Mouse (Mus musculus) spleen, postnatal 14 days (tissue): ENCODE measurements around the gene Atp13a3.
"Not testable (repeated sequence)": the region's sequence is repeated elsewhere in the genome, so short reads cannot be mapped to it uniquely, and the experiment has no call there.

Experiments used
- DNase-seq, 2 experiments: peaks; one replicate each; pipeline ENCODE4 v3.0.0; 2021 to 2022; ENCODE audit warnings: low spot score in 2 of 2

Gene Atp13a3

DNA sequence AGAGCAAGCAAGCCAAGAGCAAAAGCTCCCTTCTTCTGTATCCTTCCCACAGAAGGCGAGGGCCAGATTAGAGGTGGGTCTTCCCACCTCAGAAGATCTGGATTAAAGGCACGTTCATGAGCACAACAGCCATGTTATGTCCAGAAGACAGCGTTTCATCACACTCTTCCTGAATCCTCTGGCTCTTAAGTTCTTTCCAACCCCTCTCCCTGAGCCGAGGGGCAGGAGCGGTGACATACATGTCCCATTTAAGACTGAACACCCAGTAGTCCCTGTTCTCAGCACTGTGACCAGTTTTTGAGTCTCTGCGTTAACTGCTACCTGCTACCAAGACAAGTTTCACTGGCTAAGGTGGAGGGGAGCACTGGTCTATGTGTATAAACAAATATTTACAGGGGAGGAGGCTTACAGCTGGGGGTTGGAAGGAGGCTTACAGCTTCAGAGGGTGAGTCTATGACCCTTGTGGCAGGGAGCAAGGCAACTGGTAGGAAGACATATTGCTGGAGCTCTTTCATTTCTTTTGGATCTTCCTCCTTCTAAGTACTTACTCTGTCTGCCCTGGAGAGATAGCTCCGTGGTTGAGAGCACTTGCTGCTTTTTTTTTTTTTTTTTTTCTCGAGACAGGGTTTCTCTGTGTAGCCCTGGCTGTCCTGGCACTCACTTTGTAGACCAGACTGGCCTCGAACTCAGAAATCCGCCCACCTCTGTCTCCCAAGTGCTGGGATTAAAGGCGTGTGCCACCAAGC lies at the start of gene Atp13a3:
Atp13a3 (minus strand) TSS at position 51 of the 746 bp plus-strand sequence.
- no peak for DNase-seq

- DNase-seq, result no peak
Observed at GRCm38 (mm10) chr16:30453213-30453975, 47.6 kb upstream of the Atp13a3 start.

GRCm38 (mm10) chr16:30451174-30451573 lies 45.4 kb upstream of the Atp13a3 start:
- not testable (repeated sequence) for DNase-seq

DNA sequence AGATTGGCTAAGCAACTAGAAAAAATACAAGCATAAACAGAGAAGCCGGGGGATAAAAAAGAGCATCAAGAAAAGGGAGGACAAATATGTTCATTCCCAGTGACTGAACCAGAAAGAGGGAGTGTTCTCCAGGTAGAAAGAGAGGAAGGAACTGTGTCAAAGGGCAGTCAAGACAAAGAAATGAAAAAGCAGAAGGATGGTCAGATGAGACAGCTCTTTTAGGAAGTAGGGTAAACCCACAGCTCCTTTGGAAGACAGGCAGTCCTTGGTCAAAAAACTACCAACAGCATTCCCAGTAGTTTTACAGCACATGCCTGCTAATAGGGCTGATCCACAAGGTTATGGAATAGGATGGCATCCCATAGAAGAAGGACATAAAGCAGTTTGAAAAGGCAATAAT lies 43.2 kb upstream of the Atp13a3 start:
- DNase-seq, result no peak

- DNase-seq, result no peak
Observed at GRCm38 (mm10) chr16:30448169-30448568, 42.4 kb upstream of the Atp13a3 start.

DNA sequence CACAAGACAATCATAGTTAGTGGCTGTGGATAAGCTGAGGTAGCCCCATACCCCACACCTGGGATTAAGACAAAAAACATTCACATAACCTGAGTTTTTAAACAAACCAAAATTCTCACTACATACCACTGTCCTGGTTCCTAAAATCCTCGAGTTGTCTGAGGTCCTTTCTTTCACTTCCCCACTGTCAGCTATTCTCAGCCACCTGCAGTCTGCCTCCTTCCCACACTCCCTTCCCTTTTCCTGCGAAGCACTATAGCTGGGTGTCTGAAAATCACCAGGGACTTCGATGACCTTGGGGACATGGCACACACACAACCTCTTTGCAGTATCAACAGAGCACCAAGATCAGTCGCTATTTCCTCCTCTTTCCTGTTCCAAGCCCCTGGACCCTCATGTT lies 41.9 kb upstream of the Atp13a3 start:
- no peak for DNase-seq

GRCm38 (mm10) chr16:30443411-30443810 lies 37.6 kb upstream of the Atp13a3 start:
- DNase-seq, result no peak

DNA sequence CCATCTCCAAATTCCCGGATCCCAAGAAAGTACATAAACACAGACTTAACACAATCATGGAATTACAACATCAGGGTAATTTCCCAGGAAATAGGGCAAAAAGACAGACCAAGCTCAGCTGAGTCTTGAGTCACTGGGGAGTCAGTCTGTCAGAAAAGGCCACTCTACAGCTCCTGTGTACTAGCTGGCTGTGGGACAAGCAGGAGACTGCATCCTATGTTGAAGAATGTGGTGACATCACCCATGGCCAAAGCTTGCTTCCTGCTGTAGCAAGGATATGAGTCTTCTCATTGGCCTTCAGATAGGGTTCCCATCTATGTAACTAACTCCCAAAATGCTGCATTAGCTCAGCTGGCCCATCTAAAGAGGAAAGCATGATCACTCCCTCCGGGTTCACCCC lies 36.7 kb upstream of the Atp13a3 start:
- DNase-seq, result no peak

DNA sequence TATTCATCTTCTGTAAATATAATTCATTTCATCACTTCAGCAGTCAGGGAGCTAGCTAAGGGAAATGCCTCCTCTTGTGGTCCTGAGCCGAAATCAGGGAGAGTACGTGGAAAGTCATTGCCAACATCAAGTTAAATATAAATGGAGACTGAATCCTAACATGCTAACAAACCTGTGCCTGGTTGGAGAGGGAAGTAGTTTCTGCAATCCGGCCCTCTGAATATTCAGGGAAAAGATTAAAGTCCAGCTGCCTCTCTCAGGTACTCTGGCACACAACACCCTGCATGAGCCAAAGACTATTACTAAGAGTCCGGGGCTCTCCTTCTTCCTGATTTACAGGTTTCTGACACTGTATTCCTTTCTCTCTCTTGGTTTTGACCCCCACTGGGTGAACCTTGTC lies 35.6 kb upstream of the Atp13a3 start:
- no peak for DNase-seq

DNA sequence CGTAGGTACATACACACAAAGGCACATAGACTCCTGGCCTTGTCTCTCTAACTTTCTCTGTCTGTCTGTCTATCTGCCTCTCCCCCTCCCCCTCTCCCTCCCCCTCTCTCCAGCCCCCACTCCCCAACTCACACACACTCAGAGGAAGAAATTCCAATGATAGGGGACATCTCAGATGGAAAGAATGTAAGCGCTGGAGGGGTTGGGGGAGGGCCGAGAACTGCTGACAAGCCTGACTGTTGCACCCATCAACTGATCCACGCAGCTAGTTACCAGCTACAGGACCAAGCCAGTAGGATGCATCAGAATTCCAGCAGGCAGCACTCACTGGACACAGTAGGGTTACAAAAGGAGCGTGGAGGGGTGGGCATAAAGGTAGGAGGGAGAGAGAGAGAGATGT lies 34.1 kb upstream of the Atp13a3 start:
- no peak for DNase-seq

DNA sequence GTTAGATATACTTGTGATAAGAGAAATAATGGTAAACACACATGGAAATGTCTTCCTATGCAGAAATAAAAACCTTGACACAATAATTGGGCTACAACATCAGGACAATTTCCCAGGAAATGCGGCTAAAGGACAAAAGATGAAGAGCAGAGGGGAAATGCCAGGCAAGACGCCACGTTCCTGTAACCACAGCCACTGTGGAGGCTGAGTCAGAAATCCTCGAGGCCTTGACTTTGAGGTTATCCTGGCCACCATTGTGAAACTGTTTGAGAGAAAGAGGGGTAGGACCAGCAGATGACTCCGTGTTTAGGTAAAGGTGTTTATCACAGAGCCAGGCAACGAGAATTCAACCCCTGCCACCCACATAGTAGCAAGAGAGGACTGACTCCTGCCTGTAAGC lies 33.6 kb upstream of the Atp13a3 start:
- no peak for DNase-seq

GRCm38 (mm10) chr16:30436276-30436675 lies 30.5 kb upstream of the Atp13a3 start:
- no peak for DNase-seq

DNA sequence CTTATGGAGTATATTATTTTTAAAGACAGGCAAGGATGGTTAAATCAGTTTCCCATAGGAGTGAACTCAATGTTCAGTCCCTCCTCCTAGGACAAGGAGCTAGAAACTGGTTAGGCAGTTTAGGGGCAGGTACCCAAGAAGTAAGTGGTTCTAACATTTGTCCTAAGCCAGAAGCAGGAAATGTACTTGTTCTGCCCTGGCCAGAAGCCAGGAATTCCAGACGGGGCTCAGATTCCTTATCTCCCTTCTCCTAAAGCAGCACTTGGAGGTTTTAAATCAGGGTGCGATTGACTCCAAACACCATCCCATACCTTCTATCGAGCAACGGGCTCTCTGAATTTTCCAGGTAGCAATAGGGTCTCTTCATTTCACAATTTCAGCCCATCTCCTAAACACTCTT lies 29.6 kb upstream of the Atp13a3 start:
- DNase-seq, result no peak

DNA sequence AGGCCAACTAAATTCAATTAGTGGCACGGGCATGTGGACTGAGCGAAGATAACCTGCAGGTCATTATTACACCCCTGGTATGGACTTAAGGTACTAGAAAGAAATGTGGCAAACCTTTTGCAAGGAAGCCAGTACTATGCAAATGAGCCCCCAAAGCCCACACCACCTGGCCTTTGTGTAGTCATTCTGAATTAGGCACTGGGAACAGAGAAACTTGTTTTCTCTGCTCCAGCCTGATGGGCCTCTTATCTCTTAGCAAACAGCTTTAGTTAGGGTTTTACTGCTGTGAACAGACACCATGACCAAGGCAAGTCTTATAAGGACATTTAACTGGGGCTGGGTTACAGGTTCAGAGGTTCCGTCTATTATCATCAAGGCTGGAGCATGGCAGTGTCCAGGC lies 27.4 kb upstream of the Atp13a3 start:
- DNase-seq, result no peak

DNA sequence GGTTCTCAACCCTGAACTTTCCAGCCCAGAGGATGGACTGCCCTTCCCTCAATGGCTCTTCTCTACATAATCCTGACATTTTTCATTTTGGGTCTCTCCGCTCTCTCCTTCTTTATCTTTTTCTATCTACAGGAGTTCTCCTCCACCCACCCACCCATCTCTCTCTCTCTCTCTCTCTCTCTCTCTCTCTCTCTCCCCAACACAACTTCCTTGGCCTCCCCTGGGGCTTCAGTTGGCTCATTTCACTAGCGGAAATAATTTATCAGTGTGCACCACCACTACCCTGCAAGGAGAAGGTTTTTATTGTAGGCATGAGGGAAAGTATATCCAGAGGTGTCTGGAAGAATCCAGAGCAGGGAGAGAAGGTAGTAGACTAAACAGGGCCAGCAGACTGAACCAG lies 26.3 kb upstream of the Atp13a3 start:
- DNase-seq, result no peak

DNA sequence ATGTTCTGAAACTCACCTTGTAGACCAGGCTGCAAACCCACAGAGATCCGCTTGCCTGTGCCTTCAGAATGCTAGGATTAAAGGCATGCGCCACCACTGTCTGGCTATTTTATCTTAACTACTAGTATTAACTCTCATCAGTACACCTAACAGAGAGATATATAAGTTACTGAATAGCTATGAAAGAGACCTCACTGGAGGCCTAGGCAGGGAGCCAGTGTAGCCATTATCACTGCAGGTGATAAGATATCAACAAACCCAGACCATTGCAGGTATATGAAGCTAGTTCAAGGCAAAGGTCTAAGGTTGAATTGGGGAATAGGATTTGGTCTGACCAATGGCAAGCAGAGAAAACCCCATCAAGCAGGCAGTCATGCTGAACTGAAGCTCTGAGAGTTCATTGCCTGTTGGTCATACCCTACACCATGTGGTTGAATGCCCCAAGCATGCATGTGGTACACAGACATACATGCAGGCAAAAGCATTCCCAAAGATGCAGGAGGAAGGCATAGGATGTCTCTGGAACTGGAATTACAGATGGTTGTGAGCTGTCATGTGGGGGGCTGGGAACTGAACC lies 24.8 kb upstream of the Atp13a3 start:
- no peak for DNase-seq

- DNase-seq, result no peak
Observed at GRCm38 (mm10) chr16:30428753-30429260, 23.0 kb upstream of the Atp13a3 start.

DNA sequence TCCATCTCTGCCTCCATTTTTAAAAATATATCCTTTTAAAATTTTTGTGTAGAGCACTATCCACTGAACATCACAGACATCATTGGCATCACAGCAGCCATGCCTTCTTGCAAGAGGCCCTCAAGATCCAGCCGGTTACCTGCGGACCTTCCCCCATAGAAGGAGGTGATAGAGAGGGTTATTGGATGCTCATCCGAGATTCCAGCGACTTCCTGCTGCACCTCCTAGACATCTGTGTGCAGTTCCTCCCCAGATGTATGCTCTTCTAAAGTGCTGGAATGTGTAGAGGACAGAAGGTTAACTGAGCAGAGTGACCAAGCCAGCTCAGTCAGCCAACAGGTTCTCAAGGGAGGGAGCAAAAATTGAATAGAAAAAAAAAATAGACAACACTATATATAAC lies 21.7 kb upstream of the Atp13a3 start:
- DNase-seq, result no peak

- DNase-seq, result no peak
Observed at GRCm38 (mm10) chr16:30427003-30427402, 21.2 kb upstream of the Atp13a3 start.

GRCm38 (mm10) chr16:30425980-30426379 lies 20.2 kb upstream of the Atp13a3 start:
- no peak for DNase-seq

DNA sequence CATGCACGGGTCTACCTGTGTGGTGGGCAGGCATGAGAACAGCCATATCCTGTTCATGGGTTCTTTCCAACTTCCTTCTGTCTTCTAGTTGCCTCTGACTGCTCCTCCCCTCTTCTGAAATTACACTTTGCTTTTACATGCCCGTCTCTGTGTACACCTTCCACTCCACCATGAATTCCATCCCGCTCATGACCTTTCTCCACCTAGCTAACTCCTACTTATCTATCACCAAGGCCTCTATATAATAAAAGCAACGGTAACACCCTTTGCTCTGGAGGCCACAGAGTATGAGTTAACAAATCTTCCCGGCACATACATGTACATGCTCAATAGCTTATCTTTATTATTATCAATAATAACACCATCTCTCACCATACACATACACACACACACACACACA lies 18.3 kb upstream of the Atp13a3 start:
- no peak for DNase-seq

GRCm38 (mm10) chr16:30416707-30417106 lies 10.9 kb upstream of the Atp13a3 start:
- no peak for DNase-seq

GRCm38 (mm10) chr16:30416284-30416683 lies 10.5 kb upstream of the Atp13a3 start:
- no peak for DNase-seq
